Mouse (Mus musculus): ENCODE measurements at regions not wholly inside any gene's neighbourhood (a gene's known extent, or its start where the extent isn't known, plus 50 kb on each side); places are given as distances from the start of the nearest gene placed in this dataset.
A peak's percentile ranks its signal among the peaks of the same experiment; 100 is the strongest.

DNA sequence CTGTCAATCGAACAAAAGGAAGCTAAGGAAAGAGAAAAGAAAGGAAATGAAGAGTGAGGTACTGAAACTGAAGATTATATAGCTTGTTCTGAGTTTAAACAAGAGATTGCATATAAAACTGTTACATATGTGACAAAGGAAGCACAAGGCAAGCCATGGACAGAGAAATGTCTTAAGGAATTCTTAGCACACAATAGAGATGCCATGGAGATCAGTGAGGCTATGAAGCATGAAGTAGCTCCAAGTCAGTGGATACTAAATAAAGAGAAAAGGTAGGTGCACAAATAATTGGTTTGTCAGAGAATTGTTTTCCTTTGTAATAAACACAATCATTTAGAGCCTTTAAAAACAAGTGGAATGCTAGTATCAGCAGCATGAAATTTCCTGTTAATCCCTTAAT, 172.0 kb upstream of the Klhl1 start:
- Histone ChIP-seq H3K36me3 (ENCODE audit: control insufficient read depth, insufficient read depth) (no peaks in the 10 kb centered on the region), H3K4me3 (ENCODE audit: insufficient read depth, poor library complexity, severe bottlenecking) (no peak overlapping the region), H3ac (ENCODE audit: control insufficient read depth, insufficient read length, low read depth) (no peak overlapping the region), H3K79me3 (ENCODE audit: low read depth) (no peaks in the 10 kb centered on the region), H3K27me3 (ENCODE audit: control insufficient read depth, insufficient read depth, insufficient read length) (no peaks in the 10 kb centered on the region), H3K79me2 (ENCODE audit: control insufficient read depth, insufficient read depth) (no peaks in the 10 kb centered on the region)
- no peak for TF ChIP-seq CEBPB (IDR thresholded peaks at IDR 0.05; ENCODE audit: low read depth)
- no peak for TF ChIP-seq USF1 (IDR thresholded peaks at IDR 0.05; ENCODE audit: low read depth)
- TF ChIP-seq MYOD1 (IDR thresholded peaks at IDR 0.05; ENCODE audit: control insufficient read depth, insufficient read length, low read depth): no peak
- no peak for TF ChIP-seq MYOG (IDR thresholded peaks at IDR 0.05; ENCODE audit: control insufficient read depth, extremely low read depth, insufficient read length)
- TF ChIP-seq MAX (IDR thresholded peaks at IDR 0.05): no peak
- no peak for TF ChIP-seq CTCF (IDR thresholded peaks at IDR 0.05; ENCODE audit: control insufficient read depth, insufficient read depth, insufficient read length)

DNA sequence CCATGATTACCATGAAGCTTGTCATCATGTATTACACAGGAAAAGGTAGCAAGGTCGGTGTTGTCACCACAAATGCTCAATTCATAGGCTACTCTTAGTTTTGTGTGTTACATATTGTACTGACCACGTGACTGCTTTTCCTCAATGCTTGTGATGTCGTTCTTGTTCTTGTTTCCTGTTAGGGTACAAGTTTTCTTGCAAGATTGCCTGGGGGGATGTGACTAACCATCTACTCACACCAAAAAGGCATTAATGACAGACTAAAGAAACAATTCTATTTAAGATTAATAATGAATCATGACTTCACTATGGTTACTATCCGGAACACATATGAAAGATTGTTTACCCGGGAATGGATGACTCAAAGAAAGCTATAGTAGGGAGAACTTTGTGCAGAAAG, 165.0 kb upstream of the Klhl1 start:
- Histone ChIP-seq H3K79me3 (ENCODE audit: low read depth) (no peaks in the 10 kb centered on the region), H3K4me3 (ENCODE audit: insufficient read depth, poor library complexity, severe bottlenecking) (no peak overlapping the region), H3ac (ENCODE audit: control insufficient read depth, insufficient read length, low read depth) (no peak overlapping the region), H3K27me3 (ENCODE audit: control insufficient read depth, insufficient read depth, insufficient read length) (no peaks in the 10 kb centered on the region), H3K36me3 (ENCODE audit: control insufficient read depth, insufficient read depth) (no peaks in the 10 kb centered on the region), H3K79me2 (ENCODE audit: control insufficient read depth, insufficient read depth) (no peaks in the 10 kb centered on the region)
- TF ChIP-seq CEBPB (IDR thresholded peaks at IDR 0.05; ENCODE audit: low read depth) (peak; percentile 16), USF1 (IDR thresholded peaks at IDR 0.05; ENCODE audit: low read depth) (peak; percentile 95), MYOG (IDR thresholded peaks at IDR 0.05; ENCODE audit: control insufficient read depth, extremely low read depth, insufficient read length) (no peak), MYOD1 (IDR thresholded peaks at IDR 0.05; ENCODE audit: control insufficient read depth, insufficient read length, low read depth) (no peak), FOSL1 (IDR thresholded peaks at IDR 0.05; ENCODE audit: insufficient read depth, low read length, poor library complexity, severe bottlenecking) (peak; percentile 84)

DNA sequence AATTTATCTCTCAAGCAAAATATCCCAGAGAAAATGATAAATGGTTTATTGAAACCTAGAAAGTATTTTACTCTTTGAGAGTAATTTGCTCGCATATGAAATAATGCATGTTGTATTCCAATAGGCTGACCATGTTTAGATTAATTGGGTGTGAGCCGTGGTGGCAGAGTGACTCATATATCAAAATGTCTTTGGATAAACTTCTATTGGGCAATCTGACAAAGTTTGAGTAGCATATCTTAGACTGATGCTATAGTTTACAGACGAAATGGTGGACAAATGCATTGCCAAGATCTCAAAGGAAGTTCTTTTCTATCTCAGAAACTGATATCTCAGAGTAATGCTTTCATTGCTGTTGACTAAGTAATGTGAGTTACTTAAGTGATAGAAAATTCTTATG, 162.8 kb upstream of the Klhl1 start:
- H3K79me2 ChIP-seq (ENCODE audit: control insufficient read depth, insufficient read depth): no peaks in the 10 kb centered on the region
- no peaks in the 10 kb centered on the region for H3K79me3 ChIP-seq (ENCODE audit: low read depth)
- no peaks in the 10 kb centered on the region for H3K36me3 ChIP-seq (ENCODE audit: control insufficient read depth, insufficient read depth)
- no peaks in the 10 kb centered on the region for H3K27me3 ChIP-seq (ENCODE audit: control insufficient read depth, insufficient read depth, insufficient read length)
- H3K4me3 ChIP-seq (ENCODE audit: insufficient read depth, poor library complexity, severe bottlenecking): no peak overlapping the region
- no peak overlapping the region for H3ac ChIP-seq (ENCODE audit: control insufficient read depth, insufficient read length, low read depth)
- no peak for TF ChIP-seq MAX (IDR thresholded peaks at IDR 0.05)
- TF ChIP-seq USF1 (IDR thresholded peaks at IDR 0.05; ENCODE audit: low read depth): no peak
- peak; percentile 70 for TF ChIP-seq CEBPB (IDR thresholded peaks at IDR 0.05; ENCODE audit: low read depth)
- TF ChIP-seq MYOG (IDR thresholded peaks at IDR 0.05; ENCODE audit: control insufficient read depth, extremely low read depth, insufficient read length): no peak

DNA sequence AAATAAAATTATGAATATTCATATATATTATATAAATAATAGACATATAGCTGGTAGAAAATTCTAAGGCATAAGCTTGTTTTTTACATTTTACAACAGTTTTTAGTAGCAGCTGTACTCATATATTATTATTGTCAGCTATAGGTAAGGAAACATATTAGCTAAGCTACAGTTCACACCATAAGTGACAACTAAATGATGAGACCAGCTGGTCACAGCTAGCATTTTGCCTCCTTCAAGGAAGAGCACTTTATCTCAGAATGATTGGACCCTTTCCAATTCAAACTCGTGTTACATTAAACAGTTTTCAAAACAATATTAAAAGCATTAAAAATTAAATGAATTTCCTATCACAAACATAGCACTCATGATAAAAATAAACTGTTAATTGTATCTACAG, 157.3 kb upstream of the Klhl1 start:
- TF ChIP-seq MAX (IDR thresholded peaks at IDR 0.05) (no peak), USF1 (IDR thresholded peaks at IDR 0.05; ENCODE audit: low read depth) (no peak), CTCF (IDR thresholded peaks at IDR 0.05; ENCODE audit: control insufficient read depth, insufficient read depth, insufficient read length) (no peak), MYOG (IDR thresholded peaks at IDR 0.05; ENCODE audit: control insufficient read depth, extremely low read depth, insufficient read length) (no peak), FOSL1 (IDR thresholded peaks at IDR 0.05; ENCODE audit: insufficient read depth, low read length, poor library complexity, severe bottlenecking) (no peak), MYOD1 (IDR thresholded peaks at IDR 0.05; ENCODE audit: control insufficient read depth, insufficient read length, low read depth) (no peak)
- no peak overlapping the region for H3K4me3 ChIP-seq (ENCODE audit: insufficient read depth, poor library complexity, severe bottlenecking)
- H3K27me3 ChIP-seq (ENCODE audit: control insufficient read depth, insufficient read depth, insufficient read length): no peaks in the 10 kb centered on the region
- no peaks in the 10 kb centered on the region for H3K79me2 ChIP-seq (ENCODE audit: control insufficient read depth, insufficient read depth)
- no peaks in the 10 kb centered on the region for H3K36me3 ChIP-seq (ENCODE audit: control insufficient read depth, insufficient read depth)
- no peak overlapping the region for H3ac ChIP-seq (ENCODE audit: control insufficient read depth, insufficient read length, low read depth)
- H3K79me3 ChIP-seq (ENCODE audit: low read depth): no peaks in the 10 kb centered on the region

DNA sequence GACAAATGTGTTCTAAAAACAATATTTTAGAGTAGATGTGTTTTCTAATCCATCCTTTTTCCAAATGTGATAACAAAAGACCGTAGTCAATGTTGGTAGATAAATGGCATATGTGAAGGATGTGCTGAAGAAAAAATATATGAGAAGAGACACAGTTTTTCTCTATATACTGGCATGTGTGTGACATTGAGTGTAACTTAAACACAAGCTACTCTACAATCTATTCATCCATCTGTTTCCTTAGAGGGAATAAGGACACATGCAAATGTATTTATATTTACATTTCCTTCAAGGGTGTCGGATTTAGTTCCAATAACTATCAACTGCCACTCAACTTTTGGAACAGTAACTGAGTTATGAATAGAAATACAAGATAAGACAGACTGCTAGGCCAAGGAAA, 149.7 kb upstream of the Klhl1 start:
- Histone ChIP-seq H3K36me3 (ENCODE audit: control insufficient read depth, insufficient read depth) (no peaks in the 10 kb centered on the region), H3K4me3 (ENCODE audit: insufficient read depth, poor library complexity, severe bottlenecking) (no peak overlapping the region), H3K79me2 (ENCODE audit: control insufficient read depth, insufficient read depth) (no peaks in the 10 kb centered on the region), H3K27me3 (ENCODE audit: control insufficient read depth, insufficient read depth, insufficient read length) (no peaks in the 10 kb centered on the region), H3K79me3 (ENCODE audit: low read depth) (no peaks in the 10 kb centered on the region), H3ac (ENCODE audit: control insufficient read depth, insufficient read length, low read depth) (no peak overlapping the region)
- no peak for TF ChIP-seq CEBPB (IDR thresholded peaks at IDR 0.05; ENCODE audit: low read depth)
- no peak for TF ChIP-seq USF1 (IDR thresholded peaks at IDR 0.05; ENCODE audit: low read depth)
- TF ChIP-seq MYOD1 (IDR thresholded peaks at IDR 0.05; ENCODE audit: control insufficient read depth, insufficient read length, low read depth): no peak

DNA sequence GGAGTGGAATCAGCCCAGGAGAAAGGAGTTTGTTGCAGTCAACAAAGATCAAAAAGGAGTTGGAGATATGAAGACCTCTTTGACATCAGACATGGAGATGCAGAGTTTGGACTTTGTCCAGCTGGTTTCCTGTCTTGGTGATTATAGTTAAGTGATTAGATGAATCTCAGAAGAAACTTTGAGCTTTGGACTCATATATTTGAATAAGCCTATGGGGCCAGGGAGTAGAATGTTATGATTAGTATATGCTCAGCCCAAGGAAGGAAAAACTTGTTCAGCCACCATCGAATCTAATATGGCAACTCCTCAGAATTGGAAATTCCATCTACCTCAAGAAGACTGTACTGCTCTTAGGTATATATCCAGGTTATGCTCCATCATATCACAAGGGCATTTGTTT, 137.6 kb upstream of the Klhl1 start:
- no peak overlapping the region for H3ac ChIP-seq (ENCODE audit: control insufficient read depth, insufficient read length, low read depth)
- no peak for TF ChIP-seq MYOD1 (IDR thresholded peaks at IDR 0.05; ENCODE audit: control insufficient read depth, insufficient read length, low read depth)
- TF ChIP-seq FOSL1 (IDR thresholded peaks at IDR 0.05; ENCODE audit: insufficient read depth, low read length, poor library complexity, severe bottlenecking): no peak
- TF ChIP-seq MAX (IDR thresholded peaks at IDR 0.05): no peak
- TF ChIP-seq MYOG (IDR thresholded peaks at IDR 0.05; ENCODE audit: control insufficient read depth, extremely low read depth, insufficient read length): no peak
- no peak for TF ChIP-seq CTCF (IDR thresholded peaks at IDR 0.05; ENCODE audit: control insufficient read depth, insufficient read depth, insufficient read length)
- no peak for TF ChIP-seq USF1 (IDR thresholded peaks at IDR 0.05; ENCODE audit: low read depth)
- TF ChIP-seq CEBPB (IDR thresholded peaks at IDR 0.05; ENCODE audit: low read depth): no peak
- no peaks in the 10 kb centered on the region for H3K79me3 ChIP-seq (ENCODE audit: low read depth)
- no peak overlapping the region for H3K4me3 ChIP-seq (ENCODE audit: insufficient read depth, poor library complexity, severe bottlenecking)
- no peaks in the 10 kb centered on the region for H3K79me2 ChIP-seq (ENCODE audit: control insufficient read depth, insufficient read depth)
- H3K27me3 ChIP-seq (ENCODE audit: control insufficient read depth, insufficient read depth, insufficient read length): no peaks in the 10 kb centered on the region
- H3K36me3 ChIP-seq (ENCODE audit: control insufficient read depth, insufficient read depth): no peaks in the 10 kb centered on the region

Measured in C2C12 (cell line).